Mouse (Mus musculus): ENCODE results near the gene Grik3.
"Not testable (repeated sequence)": the region's sequence is repeated elsewhere in the genome, so short reads cannot be mapped to it uniquely, and the experiment has no call there.

Grik3 gene

GRCm38 (mm10) chr4:125584676-125585075, 94.2 kb downstream of the Grik3 start:
- DNase-seq (ENCODE audit: extremely low read depth, low read depth, low spot score) = no peak

GRCm38 (mm10) chr4:125587577-125587976, 97.1 kb downstream of the Grik3 start:
- no peak for DNase-seq (ENCODE audit: extremely low read depth, low read depth, low spot score)

- DNase-seq (ENCODE audit: extremely low read depth, low read depth, low spot score) = no peak
Observed at GRCm38 (mm10) chr4:125590241-125590919, 99.9 kb downstream of the Grik3 start.

GRCm38 (mm10) chr4:125592663-125593062, 102.2 kb downstream of the Grik3 start:
- DNase-seq (ENCODE audit: extremely low read depth, low read depth, low spot score) = no peak

- DNase-seq (ENCODE audit: extremely low read depth, low read depth, low spot score) = no peak
Observed at GRCm38 (mm10) chr4:125595011-125595410, 104.5 kb downstream of the Grik3 start.

- no peak for DNase-seq (ENCODE audit: extremely low read depth, low read depth, low spot score)
Observed at GRCm38 (mm10) chr4:125598677-125599076, 108.2 kb downstream of the Grik3 start.

- no peak for DNase-seq (ENCODE audit: extremely low read depth, low read depth, low spot score)
Observed at GRCm38 (mm10) chr4:125599510-125600005, 109.1 kb downstream of the Grik3 start.

GRCm38 (mm10) chr4:125600642-125601041, 110.1 kb downstream of the Grik3 start:
- DNase-seq (ENCODE audit: extremely low read depth, low read depth, low spot score) = no peak

- DNase-seq (ENCODE audit: extremely low read depth, low read depth, low spot score) = no peak
Observed at GRCm38 (mm10) chr4:125601301-125601700, 110.8 kb downstream of the Grik3 start.

- no peak for DNase-seq (ENCODE audit: extremely low read depth, low read depth, low spot score)
Observed at GRCm38 (mm10) chr4:125604494-125604893, 114.0 kb downstream of the Grik3 start.

- DNase-seq (ENCODE audit: extremely low read depth, low read depth, low spot score) = no peak
Observed at GRCm38 (mm10) chr4:125606147-125606546, 115.6 kb downstream of the Grik3 start.

- DNase-seq (ENCODE audit: extremely low read depth, low read depth, low spot score) = no peak
Observed at GRCm38 (mm10) chr4:125607397-125608042, 117.0 kb downstream of the Grik3 start.

GRCm38 (mm10) chr4:125608896-125609295, 118.4 kb downstream of the Grik3 start:
- DNase-seq (ENCODE audit: extremely low read depth, low read depth, low spot score) = not testable (repeated sequence)

- DNase-seq (ENCODE audit: extremely low read depth, low read depth, low spot score) = no peak
Observed at GRCm38 (mm10) chr4:125609320-125610306, 119.1 kb downstream of the Grik3 start.

GRCm38 (mm10) chr4:125617851-125618250, 127.4 kb downstream of the Grik3 start:
- DNase-seq (ENCODE audit: extremely low read depth, low read depth, low spot score) = no peak

- DNase-seq (ENCODE audit: extremely low read depth, low read depth, low spot score) = no peak
Observed at GRCm38 (mm10) chr4:125618524-125619320, 128.2 kb downstream of the Grik3 start.

GRCm38 (mm10) chr4:125624885-125625678, 134.6 kb downstream of the Grik3 start:
- DNase-seq (ENCODE audit: extremely low read depth, low read depth, low spot score) = no peak

GRCm38 (mm10) chr4:125629544-125629943, 139.0 kb downstream of the Grik3 start:
- no peak for DNase-seq (ENCODE audit: extremely low read depth, low read depth, low spot score)

- no peak for DNase-seq (ENCODE audit: extremely low read depth, low read depth, low spot score)
Observed at GRCm38 (mm10) chr4:125635037-125635436, 144.5 kb downstream of the Grik3 start.
